Mouse (Mus musculus) embryo, embryonic 11 days (tissue): ENCODE results near the gene Acnat2.
"Not testable (repeated sequence)": the region's sequence is repeated elsewhere in the genome, so short reads cannot be mapped to it uniquely, and the experiment has no call there.

Experiments used
- DNase-seq: peaks from one replicate; pipeline ENCODE4 v3.0.0-alpha.2; 2015

Gene Acnat2

GRCm38 (mm10) chr4:49407957-49408356, at the start of gene Acnat2:
Gene Acnat2, minus strand, starts transcription at chr4:49408151.
- DNase-seq = not testable (repeated sequence)

- DNase-seq = no peak
Measured at GRCm38 (mm10) chr4:49456171-49456570, 48.2 kb upstream of the Acnat2 start.

- no peak for DNase-seq
Measured at GRCm38 (mm10) chr4:49451848-49452551, 44.0 kb upstream of the Acnat2 start.

- DNase-seq = not testable (repeated sequence)
Measured at GRCm38 (mm10) chr4:49451133-49451847, 43.3 kb upstream of the Acnat2 start.

- DNase-seq = not testable (repeated sequence)
Measured at GRCm38 (mm10) chr4:49436968-49437367, 29.0 kb upstream of the Acnat2 start.

DNA sequence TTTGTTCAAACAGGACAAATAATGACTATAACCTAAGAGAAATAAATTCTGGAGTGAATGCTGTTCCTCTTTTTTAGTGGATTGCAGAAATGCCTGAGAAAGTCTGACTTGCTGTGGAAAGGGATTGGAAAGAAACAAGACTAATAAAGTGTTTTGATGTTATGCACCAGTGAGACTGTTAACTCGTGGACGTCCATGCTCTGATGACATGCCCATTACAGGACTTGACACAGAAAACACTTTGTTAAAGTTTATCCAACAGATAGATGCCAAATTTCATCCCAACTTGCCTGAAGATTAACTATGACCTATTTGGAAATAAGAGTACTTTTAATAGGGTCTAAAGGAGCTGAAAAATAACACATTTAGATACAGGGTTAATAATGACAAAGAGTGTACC, 2.2 kb upstream of the Acnat2 start:
- not testable (repeated sequence) for DNase-seq

DNA sequence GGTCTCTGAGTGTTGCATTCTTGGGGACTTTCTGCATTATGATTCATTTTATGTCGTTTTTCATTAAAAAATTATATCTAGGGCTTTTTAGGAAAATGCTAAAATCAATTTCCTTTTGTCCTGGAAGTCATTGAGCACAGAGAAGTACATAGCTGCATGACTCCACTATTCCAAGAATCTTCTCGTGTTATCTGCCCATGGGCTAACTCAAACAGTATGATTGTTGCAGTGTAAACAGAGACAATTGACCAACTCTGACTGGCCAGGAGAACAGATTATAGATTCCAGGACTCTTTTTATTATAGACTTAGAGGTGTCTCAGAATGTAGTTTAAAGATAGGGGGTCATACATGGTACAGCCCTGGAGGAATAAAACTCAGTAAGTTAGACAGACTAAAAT, 21.1 kb downstream of the Acnat2 start:
- DNase-seq = no peak

GRCm38 (mm10) chr4:49383576-49384318, 24.2 kb downstream of the Acnat2 start:
- not testable (repeated sequence) for DNase-seq

GRCm38 (mm10) chr4:49368046-49368445, 39.9 kb downstream of the Acnat2 start:
- not testable (repeated sequence) for DNase-seq

- no peak for DNase-seq
Measured at GRCm38 (mm10) chr4:49357097-49357496, 50.9 kb downstream of the Acnat2 start.

DNA sequence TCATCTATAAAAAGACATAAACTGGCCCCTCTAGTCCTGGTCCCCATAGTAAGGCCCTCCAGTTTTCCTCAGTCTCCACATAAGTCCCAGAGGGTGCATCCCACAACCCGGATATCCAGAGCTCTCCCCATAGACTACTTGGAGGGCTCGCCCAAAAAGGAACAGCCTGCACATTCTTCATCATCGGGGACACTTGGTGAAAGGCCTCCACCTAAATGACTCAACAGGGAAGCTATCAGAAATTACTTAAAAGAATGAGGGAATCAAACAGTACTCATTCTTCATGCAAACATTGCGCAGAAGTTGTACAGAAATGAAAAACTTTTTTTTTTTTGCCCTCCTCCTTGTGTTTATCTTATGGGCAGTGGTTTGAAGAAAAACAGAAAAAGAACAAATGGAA, 57.5 kb downstream of the Acnat2 start:
- no peak for DNase-seq

DNA sequence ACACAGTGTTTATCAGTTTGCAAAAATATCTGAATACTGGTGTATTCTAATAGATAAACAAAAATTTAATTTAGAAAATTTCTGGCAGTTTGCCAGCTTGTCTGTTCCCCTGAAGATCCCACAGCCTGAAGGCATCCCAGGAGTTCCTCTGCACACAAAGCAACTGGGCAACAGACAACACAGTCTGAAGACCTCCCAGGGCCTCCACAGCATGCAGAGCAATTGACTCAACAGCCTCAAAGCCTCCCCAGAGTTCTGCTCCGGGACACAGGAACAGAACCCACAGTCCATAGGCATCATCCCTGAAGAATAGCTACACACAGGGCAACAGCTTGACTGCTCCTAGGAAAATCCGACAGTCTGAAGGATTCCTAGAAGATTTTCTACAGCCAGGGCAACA, 59.3 kb downstream of the Acnat2 start:
- DNase-seq = no peak

- not testable (repeated sequence) for DNase-seq
Measured at GRCm38 (mm10) chr4:49348001-49348400, 60.0 kb downstream of the Acnat2 start.

- not testable (repeated sequence) for DNase-seq
Measured at GRCm38 (mm10) chr4:49340091-49340490, 67.9 kb downstream of the Acnat2 start.

DNA sequence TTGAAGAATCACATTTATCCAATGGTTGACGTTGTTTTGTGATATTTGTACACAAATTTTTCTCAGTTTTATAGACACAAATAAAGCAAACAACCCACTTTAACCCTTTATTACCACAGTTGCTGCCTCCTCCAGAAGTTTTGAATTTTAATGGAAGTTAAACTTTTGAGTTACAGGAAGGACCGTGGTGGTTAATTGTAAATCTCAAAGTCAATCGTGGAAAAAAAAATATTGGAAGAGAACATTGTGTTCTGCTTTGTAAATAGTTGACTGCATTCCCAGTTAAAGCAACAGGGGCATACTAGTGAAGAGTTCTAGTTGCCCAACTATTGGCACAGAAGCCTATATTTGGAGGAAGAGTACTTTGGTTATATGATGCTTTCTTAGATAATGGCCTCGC, 70.0 kb downstream of the Acnat2 start:
- DNase-seq = not testable (repeated sequence)
